Mouse (Mus musculus) liver, embryonic 12.5 days (tissue): ENCODE results near the gene Tssk1. TPM values are rescaled to one million over a fixed set of nuclear protein-coding genes. Genes with fewer than 3 reads are reported as not detected.
A peak's percentile ranks its signal among the peaks of the same experiment; 100 is the strongest.

Source experiments
- ATAC-seq: fragments of 200-750 bp; cut with Nextera tagmentation; 2 replicates; pipeline ENCODE4 v1.8.0; 2017; ENCODE audit warnings: moderate number of reproducible peaks, mild to moderate bottlenecking, moderate library complexity
- H3K27ac ChIP-seq: fragments of 300-500 bp; sonication (generic); 2 replicates; pipeline ENCODE4 v1.5.1; 2016; ENCODE audit warnings: mild to moderate bottlenecking
- H3K27me3 ChIP-seq: fragments of 300-500 bp; sonication (generic); replicated peaks from 2 replicates; pipeline ENCODE4 v1.6.1; 2016; ENCODE audit warnings: mild to moderate bottlenecking, moderate library complexity
- H3K36me3 ChIP-seq: fragments of 300-500 bp; sonication (generic); 2 replicates; pipeline ENCODE4 v1.6.1; 2016; ENCODE audit warnings: mild to moderate bottlenecking, moderate library complexity
- H3K4me1 ChIP-seq: fragments of 300-500 bp; sonication (generic); 2 replicates; pipeline ENCODE4 v1.6.1; 2016
- H3K4me2 ChIP-seq: fragments of 300-500 bp; sonication (generic); 2 replicates; pipeline ENCODE4 v1.6.1; 2016; ENCODE audit warnings: mild to moderate bottlenecking, moderate library complexity
- H3K4me3 ChIP-seq: fragments of 300-500 bp; sonication (generic); 2 replicates; pipeline ENCODE4 v1.5.1; 2016; ENCODE audit warnings: mild to moderate bottlenecking, moderate library complexity
- H3K9ac ChIP-seq: fragments of 300-500 bp; sonication (generic); 2 replicates; pipeline ENCODE4 v1.6.1; 2016; ENCODE audit warnings: mild to moderate bottlenecking, moderate library complexity
- H3K9me3 ChIP-seq: fragments of 300-500 bp; sonication (generic); replicated peaks from 2 replicates; pipeline ENCODE4 v1.6.1; 2016; ENCODE audit warnings: mild to moderate bottlenecking, moderate library complexity
- WGBS: fragments of 180-500 bp; shearing (Covaris S2); methylation state at CpG from one replicate; pipeline ENCODE4 v1.1.7; 2016; ENCODE audit not compliant: insufficient replicate concordance; 5-methylcytosine and 5-hydroxymethylcytosine counted together
- polyA plus RNA-seq: library from polyadenylated mRNA; unstranded; fragments of >200 nt; fragmentation: Nextera tagmentation; extraction: Ambion mirVana; gene quantifications from 2 replicates; pipeline ENCODE4 v1.2.1, GENCODE M21; 2016

The Tssk1 gene
- polyA plus RNA-seq, 1 experiment from 2014 or later, result not detected

DNA sequence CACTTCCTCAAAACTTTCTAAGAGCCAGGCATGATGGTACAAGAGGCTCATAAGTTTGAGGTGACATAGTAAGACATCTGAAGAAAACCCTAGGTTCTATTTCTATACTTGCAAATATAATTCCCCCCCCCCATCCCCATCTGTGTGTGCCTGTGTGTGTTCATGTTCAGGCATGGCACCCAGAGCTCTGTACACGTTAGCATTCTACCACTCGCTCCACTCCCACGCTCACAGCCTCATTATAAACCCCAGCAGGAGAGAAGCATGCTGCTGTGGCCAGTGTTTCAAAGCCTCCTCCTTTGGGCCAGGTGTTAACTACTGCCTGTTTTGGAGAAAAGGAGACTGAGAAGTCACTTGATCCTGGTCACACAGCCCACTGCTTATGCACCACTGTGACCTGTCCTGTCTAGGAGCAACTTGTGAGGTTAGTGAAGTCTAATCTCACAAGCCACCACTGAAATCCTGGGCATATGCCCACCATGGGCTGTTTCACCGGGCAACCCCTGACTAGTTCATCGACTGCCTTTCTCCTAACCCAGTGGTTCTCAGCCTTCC lies 38.0 kb downstream of the Tssk1 start:
- no peak for ATAC-seq
- peaks cover 53% of the 10 kb centered on the region for H3K4me1 ChIP-seq
- no peak overlapping the region for H3K4me2 ChIP-seq
- H3K9ac ChIP-seq, result no peak overlapping the region
- no peaks in the 10 kb centered on the region for H3K27me3 ChIP-seq
- 77% methylated on average over 5 of the region's 5 CpGs for WGBS
- H3K27ac ChIP-seq, result peak overlapping the region; percentile 6; the same call in 1 of the 2 replicates
- H3K36me3 ChIP-seq, result no peaks in the 10 kb centered on the region
- no peak overlapping the region for H3K4me3 ChIP-seq
- no peaks in the 10 kb centered on the region for H3K9me3 ChIP-seq

GRCm38 (mm10) chr16:17933594-17934444 lies 39.8 kb downstream of the Tssk1 start:
- ATAC-seq, result peak; percentile 77
- Histone ChIP-seq H3K4me3 (no peak overlapping the region), H3K27ac (peak overlapping the region; percentile 86), H3K27me3 (no peaks in the 10 kb centered on the region; the same call in 1 of the 2 replicates), H3K9me3 (no peaks in the 10 kb centered on the region), H3K4me1 (peaks cover 53% of the 10 kb centered on the region), H3K9ac (peak overlapping the region; percentile 33), H3K4me2 (peak overlapping the region; percentile 25; the same call in 1 of the 2 replicates), H3K36me3 (no peaks in the 10 kb centered on the region)
- WGBS, result 22% methylated on average over 9 of the region's 9 CpGs

GRCm38 (mm10) chr16:17934445-17934910 lies 40.5 kb downstream of the Tssk1 start:
- Histone ChIP-seq H3K4me3 (no peak overlapping the region), H3K27me3 (no peaks in the 10 kb centered on the region; the same call in 1 of the 2 replicates), H3K9me3 (no peaks in the 10 kb centered on the region), H3K4me2 (no peak overlapping the region), H3K27ac (peak overlapping the region; percentile 86), H3K4me1 (peaks cover 53% of the 10 kb centered on the region), H3K36me3 (no peaks in the 10 kb centered on the region), H3K9ac (peak overlapping the region; percentile 33; the same call in 1 of the 2 replicates)
- ATAC-seq, result no peak
- WGBS, result 36% methylated on average over 3 of the region's 3 CpGs

GRCm38 (mm10) chr16:17936776-17937175 lies 42.8 kb downstream of the Tssk1 start:
- Histone ChIP-seq H3K36me3 (no peaks in the 10 kb centered on the region), H3K4me1 (peaks cover 52% of the 10 kb centered on the region), H3K4me2 (no peak overlapping the region), H3K27me3 (no peaks in the 10 kb centered on the region; the same call in 1 of the 2 replicates), H3K9ac (no peak overlapping the region), H3K4me3 (no peak overlapping the region), H3K9me3 (no peaks in the 10 kb centered on the region), H3K27ac (no peak overlapping the region)
- no peak for ATAC-seq
- WGBS, result 76% methylated on average over 10 of the region's 10 CpGs

- ATAC-seq, result no peak
- H3K4me2 ChIP-seq, result peak overlapping the region; percentile 57
- 30% methylated on average over 7 of the region's 7 CpGs for WGBS
- peak overlapping the region; percentile 87 for H3K27ac ChIP-seq
- 0 out of 2 replicates have a peak overlapping the region, but pooled peaks have one; percentile 47 for H3K9ac ChIP-seq
- no peaks in the 10 kb centered on the region; the same call in 1 of the 2 replicates for H3K27me3 ChIP-seq
- no peaks in the 10 kb centered on the region for H3K36me3 ChIP-seq
- no peak overlapping the region for H3K4me3 ChIP-seq
- peaks cover 48% of the 10 kb centered on the region for H3K4me1 ChIP-seq
- H3K9me3 ChIP-seq, result no peaks in the 10 kb centered on the region
Observed at GRCm38 (mm10) chr16:17938187-17938586, 44.2 kb downstream of the Tssk1 start.

GRCm38 (mm10) chr16:17938821-17939220 lies 44.8 kb downstream of the Tssk1 start:
- Histone ChIP-seq H3K4me2 (peak overlapping the region; percentile 57), H3K4me1 (peaks cover 41% of the 10 kb centered on the region), H3K36me3 (no peaks in the 10 kb centered on the region), H3K9ac (peak overlapping the region; percentile 47), H3K9me3 (no peaks in the 10 kb centered on the region), H3K27me3 (no peaks in the 10 kb centered on the region; the same call in 1 of the 2 replicates), H3K27ac (peak overlapping the region; percentile 87), H3K4me3 (no peak overlapping the region)
- 7% methylated on average over 7 of the region's 7 CpGs for WGBS
- peak; percentile 89 for ATAC-seq

GRCm38 (mm10) chr16:17939255-17939751 lies 45.3 kb downstream of the Tssk1 start:
- peak overlapping the region; percentile 87 for H3K27ac ChIP-seq
- H3K27me3 ChIP-seq, result no peaks in the 10 kb centered on the region; the same call in 1 of the 2 replicates
- ATAC-seq, result peak; percentile 89
- no peaks in the 10 kb centered on the region for H3K36me3 ChIP-seq
- WGBS, result 21% methylated on average over 9 of the region's 9 CpGs
- H3K4me2 ChIP-seq, result peak overlapping the region; percentile 57
- H3K9ac ChIP-seq, result peak overlapping the region; percentile 47
- peaks cover 36% of the 10 kb centered on the region for H3K4me1 ChIP-seq
- no peaks in the 10 kb centered on the region for H3K9me3 ChIP-seq
- H3K4me3 ChIP-seq, result no peak overlapping the region

DNA sequence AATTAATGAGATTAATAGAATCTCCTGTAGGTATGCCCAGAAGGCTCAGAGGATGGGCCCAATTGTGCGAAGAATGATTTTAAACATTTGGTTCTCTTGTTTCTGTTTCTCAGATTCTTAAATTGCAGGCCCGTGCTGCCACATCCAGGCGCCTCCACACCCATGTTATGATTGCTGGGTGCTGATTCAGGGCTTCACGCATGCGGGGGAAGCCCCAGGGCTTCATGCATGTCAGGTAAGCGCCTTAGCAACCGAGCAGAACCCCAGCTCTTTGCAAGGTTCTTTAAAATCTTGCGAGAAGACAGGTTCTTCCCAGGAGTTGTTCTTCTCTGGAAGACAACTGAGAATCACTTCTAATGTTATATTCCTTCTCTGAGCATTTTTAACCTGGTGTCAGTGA lies 49.4 kb downstream of the Tssk1 start:
- Histone ChIP-seq H3K9ac (no peak overlapping the region), H3K4me3 (no peak overlapping the region), H3K4me1 (peaks cover 12% of the 10 kb centered on the region), H3K4me2 (no peak overlapping the region), H3K36me3 (no peaks in the 10 kb centered on the region), H3K9me3 (no peaks in the 10 kb centered on the region), H3K27me3 (no peaks in the 10 kb centered on the region), H3K27ac (no peak overlapping the region)
- no peak for ATAC-seq
- 63% methylated on average over 8 of the region's 8 CpGs for WGBS

DNA sequence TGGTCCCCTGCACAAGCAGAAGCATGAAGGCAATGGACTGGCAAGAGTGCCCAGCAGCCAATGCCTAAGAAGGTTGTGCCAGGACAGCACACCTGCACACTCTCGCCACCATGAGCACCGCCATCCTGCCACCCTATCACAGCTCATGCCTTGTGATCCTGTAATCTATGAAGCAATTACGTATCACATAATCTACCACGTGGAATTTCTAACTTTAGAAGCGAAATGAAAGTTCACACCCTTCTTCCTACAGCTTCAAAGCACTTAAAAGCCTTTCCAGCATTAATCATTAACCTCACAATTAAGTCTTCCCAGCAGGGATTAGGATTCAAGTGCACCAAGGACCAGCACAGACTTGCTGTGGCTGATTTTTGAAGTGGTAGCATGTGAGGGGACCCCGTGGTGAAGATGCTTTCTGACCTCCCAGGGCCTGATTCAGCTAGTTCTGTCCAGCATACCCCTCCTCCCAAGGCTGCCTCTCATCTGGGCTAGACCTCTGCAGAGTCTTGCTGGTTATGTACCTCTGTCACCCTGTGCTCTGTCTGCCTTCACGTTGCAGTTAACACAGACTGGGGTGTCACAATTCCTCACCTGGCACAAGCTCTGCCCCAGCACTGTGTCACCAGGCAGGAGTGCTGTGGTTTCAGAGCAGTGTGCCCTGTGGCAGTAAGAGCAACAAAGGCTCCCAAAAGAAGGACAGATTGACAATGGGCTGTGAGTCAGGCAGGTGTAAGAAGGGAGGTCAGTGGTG lies 51.2 kb downstream of the Tssk1 start:
- Histone ChIP-seq H3K27me3 (0 out of 2 replicates have a peak, but pooled peaks cover 4% of the 10 kb centered on the region), H3K4me3 (no peak overlapping the region), H3K4me1 (no peaks in the 10 kb centered on the region), H3K4me2 (no peak overlapping the region), H3K9me3 (no peaks in the 10 kb centered on the region), H3K9ac (no peak overlapping the region), H3K36me3 (no peaks in the 10 kb centered on the region), H3K27ac (no peak overlapping the region)
- WGBS, result 52% methylated on average over 7 of the region's 7 CpGs
- no peak for ATAC-seq
